In the genomic region with DNA sequence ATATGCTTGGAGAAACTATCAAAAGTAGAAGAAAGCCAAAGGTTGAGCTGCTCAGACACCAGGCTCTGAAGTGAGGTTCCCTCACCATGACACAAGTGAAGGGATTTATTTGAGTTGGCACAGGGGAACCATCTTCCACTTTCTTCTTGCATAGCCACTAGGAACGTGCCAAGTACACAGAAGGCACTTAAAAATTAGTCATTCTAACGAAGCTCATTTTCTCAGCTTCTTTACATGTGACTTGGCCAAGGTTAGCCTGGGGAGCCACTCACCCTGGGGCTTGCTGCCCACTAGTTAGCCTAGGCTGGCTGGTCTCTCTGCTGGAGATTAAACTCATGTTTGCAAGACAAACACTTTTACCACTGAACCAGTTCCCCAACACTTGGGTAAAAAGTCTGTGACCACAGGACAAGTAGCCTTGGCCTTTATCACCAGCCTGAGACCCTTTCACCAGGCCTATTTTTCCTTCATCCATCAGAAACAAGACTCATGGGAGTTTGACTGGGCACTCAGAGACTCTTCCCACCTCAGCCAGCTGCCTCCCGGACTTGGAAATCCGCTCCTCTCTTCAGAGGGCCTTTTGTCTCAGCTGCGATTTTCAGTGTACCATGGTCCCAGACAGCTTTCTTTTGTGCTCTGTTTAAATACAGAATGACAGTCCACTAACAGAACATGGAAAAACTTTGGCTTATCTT, we compare ENCODE assay signal across 21 mouse cellular contexts. TPM values are rescaled to one million over a fixed set of nuclear protein-coding genes. Genes with fewer than 3 reads are reported as not detected.
DNase-seq lines count a peak whose midpoint lies in the region; ATAC-seq and TF ChIP-seq lines count a peak whose summit lies in the region.
"Had no signal": no experiment of that assay in that cellular context is flagged by ENCODE, and none has a peak within 500 bp of the region (broad histone marks: within the 10 kb centered on the region; RNA-seq: fewer than 3 reads in every experiment).

No protein-coding gene starts in this region.

- peak; percentile 30 for DNase-seq in Muller cell, postnatal 12 days (ENCODE audit: inconsistent ontology term)
- DNase-seq in brain, embryonic 14.5 days (ENCODE audit: low read depth): peak; percentile 58
- DNase-seq in lung, postnatal 36 days: peak; percentile 50
- no peak for DNase-seq in spleen, postnatal 36 days (ENCODE audit: low spot score in 2 of 2)
- DNase-seq in adipocyte (ENCODE audit: low spot score) (no peak), liver (no peak)
- DNase-seq: adrenal gland, adult 8-10 months; cerebellum, adult 9-10 months; heart, postnatal 14 days; kidney, adult 9 months; kidney, postnatal 36 days; layer of hippocampus, adult 9-11 months; liver, embryonic 13.5 days; thymus, adult 2 months had no signal

- WGBS in hindbrain, embryonic 15.5 days: 48% methylated on average over 5 of the region's 5 CpGs

- H3K27ac ChIP-seq in hindbrain, embryonic 15.5 days (replicated peaks): 0 out of 2 replicates have a peak overlapping the region, but pooled peaks have one; percentile 34
- H3K27ac ChIP-seq: forebrain, embryonic 13.5 days; limb, embryonic 12.5 days; liver, embryonic 13.5 days had no signal

- H3K4me1 ChIP-seq in hindbrain, embryonic 15.5 days (replicated peaks): peaks cover 7% of the 10 kb centered on the region
- H3K4me1 ChIP-seq: heart, embryonic 12.5 days; limb, embryonic 12.5 days; liver, embryonic 13.5 days had no signal

- H3K4me3 ChIP-seq in hindbrain, embryonic 15.5 days: no peak overlapping the region
- H3K4me3 ChIP-seq: forebrain, embryonic 13.5 days; heart, embryonic 12.5 days; limb, embryonic 12.5 days; liver, embryonic 13.5 days had no signal

- TF ChIP-seq CTCF in brain, embryonic 14.5 days (IDR thresholded peaks at IDR 0.05; ENCODE audit: borderline replicate concordance, extremely low read depth, insufficient read depth, insufficient read length): no peak

- no peaks in the 10 kb centered on the region for H3K27me3 ChIP-seq in hindbrain, embryonic 15.5 days
- H3K27me3 ChIP-seq: forebrain, embryonic 13.5 days; heart, embryonic 12.5 days; limb, embryonic 12.5 days; liver, embryonic 13.5 days had no signal

- ATAC-seq in hindbrain, embryonic 15.5 days (ENCODE audit: low FRiP score, low read depth): no peak
- no peak for ATAC-seq in megakaryocyte, adult 5-6 weeks (ENCODE audit: poor library complexity, severe bottlenecking)
- ATAC-seq: forebrain, embryonic 13.5 days; inflammation-experienced regulatory T-cells, adult 6 months had no signal

- H3K9me3 ChIP-seq in hindbrain, embryonic 15.5 days: no peaks in the 10 kb centered on the region
- H3K9me3 ChIP-seq: forebrain, embryonic 13.5 days; heart, embryonic 12.5 days; limb, embryonic 12.5 days; liver, embryonic 13.5 days had no signal

- H3K9ac ChIP-seq in hindbrain, embryonic 15.5 days: no peak overlapping the region
- H3K9ac ChIP-seq: forebrain, embryonic 13.5 days; heart, embryonic 12.5 days; limb, embryonic 12.5 days; liver, embryonic 13.5 days had no signal

- no peaks in the 10 kb centered on the region for H3K36me3 ChIP-seq in hindbrain, embryonic 15.5 days
- H3K36me3 ChIP-seq: heart, embryonic 12.5 days; limb, embryonic 12.5 days; liver, embryonic 13.5 days had no signal

- no peak for TF ChIP-seq POLR2A in brain, embryonic 14.5 days (IDR thresholded peaks at IDR 0.05; ENCODE audit: borderline replicate concordance, extremely low read depth, insufficient read depth, insufficient read length, poor library complexity, severe bottlenecking)

- no peak overlapping the region for H3K4me2 ChIP-seq in hindbrain, embryonic 15.5 days
- H3K4me2 ChIP-seq: forebrain, embryonic 13.5 days; heart, embryonic 12.5 days; limb, embryonic 12.5 days; liver, embryonic 13.5 days had no signal

RNA-seq across cellular contexts. Expression of a gene that starts 12.7 kb away (rescaled TPM):
- polyA plus RNA-seq in brain, embryonic 14.5 days (2012; rRNA removed): 2.0 and 3.4 TPM in 2 replicates
- polyA plus RNA-seq in hindbrain, embryonic 15.5 days (2015; fragmentation: Nextera tagmentation; extraction: Ambion mirVana): 1.2 and 1.4 TPM in 2 replicates
- not detected in 2 replicates for total RNA-seq in megakaryocyte, adult 5-6 weeks (2015)
- not detected in 2 replicates for total RNA-seq in megakaryocyte, adult 5-6 weeks (2017)
- polyA plus RNA-seq: inflammation-experienced regulatory T-cells, adult 6 months; limb, embryonic 12.5 days; small intestine, adult 2 months had no signal

Comparison
In these comparisons a context has a peak if more than half of its experiments do, and no peak if none do; other contexts are left out.
1. DNase-seq: peak in Muller cell, postnatal 12 days (single experiment), brain, embryonic 14.5 days (single experiment) and lung, postnatal 36 days (single experiment); none in spleen, postnatal 36 days (0 of 2), adipocyte (single experiment) and liver (single experiment).